Mouse (Mus musculus) MEL-GATA-1-ER (cell line): Measurements from ENCODE around the gene Dnal4.

Experiments
- DNase-seq: peaks from one replicate; pipeline ENCODE4 v3.0.0-alpha.2; 2012; ENCODE audit warnings: low read depth; ENCODE audit errors: extremely low read depth

Gene Dnal4

DNA sequence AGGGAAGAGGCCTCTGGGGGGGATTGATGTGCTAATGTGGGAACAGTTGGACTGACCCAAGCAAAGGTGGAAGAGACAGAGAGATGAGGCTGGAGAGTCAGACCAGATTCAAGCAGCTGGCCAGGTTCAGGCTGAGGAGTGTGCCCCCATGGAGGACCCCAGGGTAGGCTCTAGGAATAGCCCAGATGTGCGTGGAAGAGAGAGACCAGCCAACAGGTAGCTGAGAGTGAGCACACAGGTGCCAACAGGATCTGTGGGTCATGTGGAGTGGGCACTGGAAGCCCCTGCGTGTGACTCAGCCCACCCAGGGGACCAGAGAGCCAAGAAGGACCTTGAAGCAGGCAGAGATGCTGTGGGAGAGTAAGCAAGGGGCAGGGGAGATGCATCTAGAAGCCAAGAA, 24.0 kb upstream of the Dnal4 start:
- DNase-seq: no peak

GRCm38 (mm10) chr15:79800701-79801100, 23.1 kb upstream of the Dnal4 start:
- no peak for DNase-seq

DNA sequence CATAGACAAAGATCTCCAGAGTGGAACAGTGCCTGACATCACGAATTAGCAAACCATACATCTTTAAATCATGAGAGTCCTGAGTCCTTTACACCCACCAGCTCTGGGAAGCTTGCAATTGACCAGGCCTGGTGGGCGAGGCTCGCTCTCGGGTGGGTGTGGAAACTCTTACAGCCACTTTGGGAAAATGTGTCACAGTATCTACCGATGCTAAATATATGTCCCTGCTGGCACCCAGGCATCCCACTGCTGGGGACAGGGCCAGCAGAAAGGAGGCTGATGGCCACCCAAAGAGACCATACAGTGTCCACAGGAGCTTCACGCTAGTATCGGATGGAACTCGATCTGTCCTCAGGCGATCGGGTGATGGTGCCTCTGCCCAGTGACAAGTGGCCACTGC, 20.9 kb upstream of the Dnal4 start:
- DNase-seq: no peak

DNA sequence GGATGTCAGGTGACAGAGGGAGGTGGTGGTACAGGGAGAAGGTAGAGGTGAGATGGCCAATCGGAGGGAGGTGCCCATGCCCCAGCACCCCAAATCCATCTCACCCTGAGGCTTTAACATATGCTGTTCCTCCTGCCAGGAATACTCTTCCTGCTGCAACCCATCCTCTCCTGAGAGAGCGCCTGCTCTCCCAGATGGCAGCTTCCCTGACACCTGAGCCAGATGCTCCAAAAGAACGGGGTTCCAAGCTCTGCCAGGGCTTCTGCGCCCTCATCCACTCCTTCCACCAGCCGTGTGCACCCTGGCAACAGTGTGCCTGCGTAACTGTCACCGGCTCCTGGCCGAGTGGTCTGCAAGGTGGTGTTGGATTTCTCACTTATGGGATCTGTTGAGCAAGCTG, 20.0 kb upstream of the Dnal4 start:
- DNase-seq: no peak

- DNase-seq: no peak
Measured at GRCm38 (mm10) chr15:79797096-79797495, 19.4 kb upstream of the Dnal4 start.

- DNase-seq: no peak
Measured at GRCm38 (mm10) chr15:79796256-79796655, 18.6 kb upstream of the Dnal4 start.

GRCm38 (mm10) chr15:79794173-79794572, 16.5 kb upstream of the Dnal4 start:
- DNase-seq: no peak

DNA sequence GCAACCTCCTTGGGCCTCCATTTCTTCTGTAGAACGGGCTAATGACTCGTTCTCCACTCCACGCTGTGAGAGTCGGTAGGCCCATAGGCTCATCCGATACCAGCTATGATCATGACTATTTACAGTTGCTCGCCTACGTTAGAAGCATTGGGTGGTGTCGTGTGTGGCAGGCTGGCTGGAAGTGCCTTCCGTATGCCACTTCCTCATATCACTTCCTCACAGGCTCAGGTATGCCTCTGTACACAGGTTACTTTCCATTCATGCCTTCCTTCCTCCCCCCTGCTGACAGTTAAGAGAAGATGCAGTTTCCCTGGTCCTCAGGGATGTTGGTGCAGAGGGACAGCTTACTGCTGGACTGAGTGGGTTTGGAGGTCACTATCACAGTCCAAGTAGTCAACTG, 15.4 kb upstream of the Dnal4 start:
- no peak for DNase-seq

DNA sequence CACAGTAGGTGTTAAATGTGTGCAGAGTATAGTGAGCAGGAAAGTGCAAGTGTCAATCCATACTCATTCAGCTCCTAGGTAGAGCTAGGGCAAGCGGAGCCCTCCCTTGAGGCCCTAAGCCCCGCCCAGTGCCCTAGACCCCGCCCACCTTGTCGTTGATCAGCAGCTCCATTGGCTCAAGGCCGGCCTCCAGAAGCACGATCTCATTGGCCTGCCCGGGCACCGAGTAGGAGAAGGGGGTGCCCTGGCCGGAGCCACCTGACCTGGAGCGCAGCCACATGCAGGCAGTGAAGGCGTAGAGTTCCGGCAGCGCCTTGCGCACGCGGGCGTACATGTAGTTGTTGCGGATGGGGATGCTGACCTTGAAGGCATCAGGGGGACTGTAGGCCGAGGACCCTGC, 14.8 kb upstream of the Dnal4 start:
- no peak for DNase-seq

- no peak for DNase-seq
Measured at GRCm38 (mm10) chr15:79791502-79791901, 13.9 kb upstream of the Dnal4 start.

DNA sequence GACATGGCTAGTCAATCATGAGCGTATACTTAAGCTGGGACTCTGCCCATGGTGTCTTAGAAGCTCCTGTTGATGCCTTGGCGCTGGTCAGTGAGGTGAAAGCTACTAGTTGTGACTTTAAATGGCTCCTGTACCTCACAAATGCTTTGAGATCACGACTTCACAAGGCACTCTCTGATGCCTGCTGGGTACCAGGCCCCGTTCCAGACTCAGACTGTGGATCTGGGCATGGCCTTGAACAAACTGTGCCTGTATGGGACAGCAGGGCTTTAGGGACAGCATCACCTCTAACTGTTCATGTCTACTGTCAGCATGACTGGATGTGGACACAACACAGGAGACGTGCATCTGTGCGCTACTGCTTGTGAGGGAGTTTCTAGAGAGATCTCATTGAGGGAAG, 13.3 kb upstream of the Dnal4 start:
- DNase-seq: no peak

DNA sequence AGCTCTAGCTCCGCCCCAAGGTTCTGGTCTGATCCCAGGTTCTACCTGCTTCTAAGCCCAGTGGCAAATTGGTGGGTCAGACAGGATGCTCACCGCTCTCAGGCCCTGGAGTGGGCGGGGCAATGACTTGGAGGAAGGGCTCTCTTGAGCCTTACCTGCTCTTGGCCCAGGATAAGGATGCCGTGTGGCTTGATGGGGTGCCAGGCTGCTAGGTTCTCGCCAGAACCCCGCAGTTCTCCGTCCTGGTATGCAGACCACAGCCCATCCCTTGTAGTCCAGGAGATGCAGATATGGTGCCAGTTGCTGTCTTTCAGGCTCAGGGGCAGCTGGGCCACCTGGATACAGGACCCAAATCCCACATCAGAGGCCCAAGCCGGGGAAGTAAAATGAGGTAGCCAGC, 12.5 kb upstream of the Dnal4 start:
- DNase-seq: no peak

DNA sequence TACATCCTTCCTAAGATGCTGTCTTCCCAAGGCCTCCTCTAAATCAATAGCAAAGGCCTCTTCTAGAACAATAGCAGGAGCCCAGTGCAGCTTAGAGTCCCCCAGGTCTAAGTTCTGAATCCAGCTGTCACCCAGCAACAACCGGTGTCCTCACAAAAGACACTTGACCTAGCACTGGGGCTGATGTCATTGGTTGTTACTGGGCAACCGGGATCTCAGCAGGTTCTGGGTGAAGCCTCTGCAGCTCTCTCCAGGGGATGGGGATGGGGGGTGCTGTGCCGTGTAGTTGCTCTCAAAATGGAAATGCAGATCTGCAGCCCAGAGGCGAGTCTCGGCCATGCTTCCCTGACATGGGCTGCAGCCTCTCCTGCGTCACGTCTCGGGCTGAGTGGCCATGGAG, 10.2 kb upstream of the Dnal4 start:
- DNase-seq: no peak

GRCm38 (mm10) chr15:79785056-79785455, 7.4 kb upstream of the Dnal4 start:
- DNase-seq: no peak

DNA sequence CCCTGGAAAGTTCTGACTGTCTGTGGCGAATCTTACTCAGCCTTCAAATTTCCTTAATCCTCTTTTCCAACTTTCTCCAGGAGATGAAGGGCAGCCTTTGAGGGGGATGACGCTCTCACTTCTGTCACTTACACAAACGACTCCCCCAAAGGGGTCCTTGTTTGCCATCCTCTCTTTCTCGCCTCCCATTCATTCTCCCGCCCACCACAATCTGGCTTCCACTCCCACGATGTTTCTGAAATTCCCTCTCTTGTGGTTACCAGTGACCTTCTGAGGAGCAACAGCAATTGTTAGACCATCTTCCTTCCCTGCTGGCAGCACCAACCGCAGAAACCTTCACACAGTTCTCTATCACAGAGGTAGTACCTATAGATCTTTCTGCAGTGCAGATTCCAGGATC, 2.0 kb downstream of the Dnal4 start:
- DNase-seq: no peak

DNA sequence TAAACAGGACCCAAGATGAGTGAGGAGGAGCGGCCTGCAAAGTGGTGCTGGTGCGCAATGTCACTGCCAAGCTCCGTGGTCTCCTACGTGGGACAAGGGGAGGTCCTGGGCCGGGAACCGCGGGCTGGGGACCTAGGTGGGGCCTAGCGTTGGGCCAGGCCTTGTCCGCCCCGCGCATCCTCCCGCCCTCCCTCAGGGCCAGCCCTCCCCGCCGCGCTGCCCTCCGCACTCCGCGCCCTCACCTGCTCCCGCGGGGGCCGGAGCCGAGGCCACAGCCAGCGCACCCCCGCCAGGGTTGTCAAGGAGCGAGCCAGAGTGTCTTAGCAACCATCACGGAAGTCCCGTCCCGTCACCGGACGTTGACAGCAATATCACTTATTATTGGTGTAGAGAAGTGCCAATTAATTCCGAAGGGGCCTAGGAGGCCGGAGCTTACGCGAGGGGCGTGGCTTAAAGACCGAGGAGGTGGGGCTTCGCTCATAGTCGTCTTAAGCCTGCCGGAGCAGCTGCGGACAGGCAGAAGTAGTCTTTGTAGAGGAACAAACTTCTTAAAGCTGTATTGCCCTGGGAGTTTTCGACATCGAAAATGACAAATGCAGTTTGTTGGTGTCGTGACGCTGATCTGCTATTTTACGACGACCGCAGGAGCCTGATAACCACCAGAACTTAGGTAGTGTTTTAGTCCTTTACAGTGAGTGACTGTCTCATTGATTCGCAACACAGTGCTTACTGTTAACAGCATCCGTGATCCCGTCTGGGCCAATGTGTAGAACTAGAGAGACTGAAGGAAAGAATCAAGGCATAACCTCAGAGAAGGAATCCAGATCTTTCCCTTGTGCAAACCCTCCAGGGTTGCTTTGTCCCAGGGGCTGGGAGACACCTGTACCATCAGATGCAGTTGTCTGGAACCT, 3.3 kb downstream of the Dnal4 start:
- peak; percentile 97 for DNase-seq

GRCm38 (mm10) chr15:79770629-79771240, 6.9 kb downstream of the Dnal4 start:
- no peak for DNase-seq

GRCm38 (mm10) chr15:79768302-79768701, 9.3 kb downstream of the Dnal4 start:
- DNase-seq: no peak

GRCm38 (mm10) chr15:79767327-79767961, 10.2 kb downstream of the Dnal4 start:
- DNase-seq: no peak

DNA sequence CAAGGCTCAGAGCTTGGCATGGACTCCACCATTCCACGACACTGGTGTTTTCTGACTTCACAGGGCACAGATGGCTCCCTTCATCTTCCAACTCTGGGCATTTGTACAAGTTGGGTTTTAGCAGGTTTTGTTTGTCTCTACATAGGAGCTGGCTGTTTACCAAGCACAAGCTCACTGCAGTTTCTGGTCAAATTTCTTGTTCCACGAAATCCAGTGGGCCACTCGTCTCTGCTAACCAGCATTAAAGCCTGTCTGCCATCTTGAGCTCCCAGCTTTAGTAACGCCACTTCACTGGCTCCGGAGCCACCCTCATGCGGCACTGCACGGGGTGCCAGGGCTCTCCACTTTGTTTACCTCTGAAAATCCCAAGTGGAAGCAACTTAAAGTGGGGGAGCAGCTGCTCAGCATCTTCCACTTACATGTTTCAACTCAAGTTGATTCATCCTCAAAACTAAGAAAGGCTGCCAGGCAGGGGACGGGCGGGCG, 11.0 kb downstream of the Dnal4 start:
- DNase-seq: no peak

DNA sequence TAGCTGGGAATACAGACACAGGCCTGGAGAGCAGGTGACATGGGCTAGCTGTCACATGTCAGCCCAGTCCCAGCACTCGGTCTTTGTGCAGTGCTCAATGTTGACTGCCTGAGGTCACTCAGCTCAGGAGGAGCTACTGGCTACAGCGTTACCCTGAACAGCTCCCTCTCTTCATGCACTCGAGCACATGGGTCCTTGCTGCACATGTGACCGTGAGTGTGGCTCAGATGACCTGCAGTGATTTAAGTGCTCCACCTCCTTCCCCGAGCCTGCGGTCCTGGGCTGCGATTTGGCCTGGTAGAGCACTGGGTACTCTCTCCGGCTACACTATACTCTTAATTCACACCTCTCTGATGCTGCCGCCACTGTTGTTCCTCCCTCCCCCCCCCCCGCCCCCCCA, 11.5 kb downstream of the Dnal4 start:
- DNase-seq: no peak

- no peak for DNase-seq
Measured at GRCm38 (mm10) chr15:79765361-79765760, 12.3 kb downstream of the Dnal4 start.
